Mouse (Mus musculus) lung, postnatal 0 days (tissue): ENCODE data around the gene Itln1. TPM values are rescaled to one million over a fixed set of nuclear protein-coding genes. Genes with fewer than 3 reads are reported as not detected.

Experiments
- ATAC-seq: fragments of 200-750 bp; cut with Nextera tagmentation; 2 replicates; pipeline ENCODE4 v1.8.0; 2017; ENCODE audit warnings: moderate library complexity
- DNase-seq: peaks from one replicate; pipeline ENCODE4 v3.0.0-alpha.2; 2016; ENCODE audit warnings: low spot score
- H3K27ac ChIP-seq: fragments of 300-500 bp; sonication (generic); 2 replicates; pipeline ENCODE4 v1.5.1; 2014; ENCODE audit warnings: antibody characterized with exemption, mild to moderate bottlenecking, low read length, mixed read lengths
- H3K27me3 ChIP-seq: fragments of 300-500 bp; sonication (generic); replicated peaks from 2 replicates; pipeline ENCODE4 v1.6.1; 2014; ENCODE audit warnings: low read length, mixed read lengths; ENCODE audit not compliant: insufficient read depth
- H3K36me3 ChIP-seq: fragments of 300-500 bp; sonication (generic); 2 replicates; pipeline ENCODE4 v1.6.1; 2014; ENCODE audit warnings: low read length, mixed read lengths; ENCODE audit not compliant: insufficient read depth
- H3K4me1 ChIP-seq: fragments of 300-500 bp; sonication (generic); 2 replicates; pipeline ENCODE4 v1.6.1; 2014; ENCODE audit warnings: antibody characterized with exemption, low read depth, low read length, mixed read lengths; ENCODE audit not compliant: insufficient read depth
- H3K4me2 ChIP-seq: fragments of 300-500 bp; sonication (generic); replicated peaks from 2 replicates; pipeline ENCODE4 v1.6.1; 2014; ENCODE audit warnings: low read depth, mild to moderate bottlenecking, low read length, moderate library complexity, mixed read lengths
- H3K4me3 ChIP-seq: fragments of 300-500 bp; sonication (generic); 2 replicates; pipeline ENCODE4 v1.5.1; 2014; ENCODE audit warnings: low read depth, low read length
- H3K9ac ChIP-seq: fragments of 300-500 bp; sonication (generic); replicated peaks from 2 replicates; pipeline ENCODE4 v1.6.1; 2014; ENCODE audit warnings: low read depth, mild to moderate bottlenecking
- H3K9me3 ChIP-seq: fragments of 300-500 bp; sonication (generic); 2 replicates; pipeline ENCODE4 v1.6.1; 2016; ENCODE audit warnings: low read length, mixed read lengths
- CTCF ChIP-seq: IDR thresholded peaks from 2 replicates; pipeline ENCODE4 v1.5.1; 2016; ENCODE audit warnings: antibody characterized with exemption, mild to moderate bottlenecking
- EP300 ChIP-seq: IDR thresholded peaks from 2 replicates; pipeline ENCODE4 v1.6.1; 2016; ENCODE audit warnings: antibody characterized with exemption, mild to moderate bottlenecking, control low read depth
- WGBS: fragments of 180-500 bp; shearing (Covaris S2); extraction: QIAGEN DNeasy Blood & Tissue Kit; methylation state at CpG from one replicate; pipeline ENCODE4 v1.1.7; 2014; 5-methylcytosine and 5-hydroxymethylcytosine counted together
- polyA plus RNA-seq: library from polyadenylated mRNA; unstranded; fragments of >200 nt; fragmentation: Nextera tagmentation; extraction: Ambion mirVana; gene quantifications from 2 replicates; pipeline ENCODE4 v1.2.1, GENCODE M21; 2015

The Itln1 gene
- polyA plus RNA-seq, 1 experiment from 2014 or later = not detected

GRCm38 (mm10) chr1:171503592-171504291, 31.4 kb downstream of the Itln1 start:
- Histone ChIP-seq H3K4me3 (peak overlapping the region; percentile 57), H3K9me3 (no peaks in the 10 kb centered on the region), H3K27me3 (no peaks in the 10 kb centered on the region), H3K36me3 (no peaks in the 10 kb centered on the region), H3K4me1 (no peaks in the 10 kb centered on the region), H3K27ac (peak overlapping the region; percentile 94), H3K4me2 (peak overlapping the region; percentile 81), H3K9ac (peak overlapping the region; percentile 86)
- peak; percentile 65 for DNase-seq
- TF ChIP-seq CTCF (no peak; the same call in 1 of the 2 replicates), EP300 (no peak)
- peak; percentile 65 for ATAC-seq
- under 1% methylated on average over 53 of the region's 53 CpGs for WGBS

DNA sequence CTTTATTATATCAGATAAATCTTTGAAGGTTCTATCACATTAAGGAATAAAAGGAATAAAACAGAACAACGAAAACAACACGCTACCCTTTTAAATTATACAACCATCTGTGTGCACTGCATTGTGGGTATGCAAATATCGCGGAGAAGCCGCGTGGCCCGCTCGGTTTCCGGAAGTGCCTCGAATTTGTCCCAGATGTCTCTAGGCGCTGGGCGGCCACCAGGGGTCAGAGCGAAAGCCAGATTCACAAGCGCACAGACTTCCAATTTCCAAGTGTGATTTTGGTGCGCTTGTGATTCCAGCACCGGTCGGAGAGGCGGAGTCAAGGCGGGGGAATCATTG, 31.9 kb downstream of the Itln1 start, which contains the start of gene Alyref2:
Gene Alyref2, plus strand, starts transcription at position 229 of the 342 bp plus-strand sequence.
- Histone ChIP-seq H3K27me3 (no peaks in the 10 kb centered on the region), H3K36me3 (no peaks in the 10 kb centered on the region), H3K9ac (peak within 1 kb of the TSS; percentile 86), H3K27ac (peak within 1 kb of the TSS; percentile 94), H3K4me3 (peak within 1 kb of the TSS; percentile 57), H3K9me3 (no peaks in the 10 kb centered on the region), H3K4me2 (peak within 1 kb of the TSS; percentile 81), H3K4me1 (no peaks in the 10 kb centered on the region)
- ATAC-seq = peak; percentile 91
- peak; percentile 98 for DNase-seq
- WGBS = 2% methylated on average over 19 of the region's 19 CpGs
- TF ChIP-seq CTCF = peak; percentile 89
- peak; percentile 68; the same call in 1 of the 2 replicates for TF ChIP-seq EP300

- Histone ChIP-seq H3K27ac (peak overlapping the region; percentile 94), H3K27me3 (no peaks in the 10 kb centered on the region), H3K4me2 (peak overlapping the region; percentile 81), H3K9me3 (no peaks in the 10 kb centered on the region), H3K9ac (peak overlapping the region; percentile 37; the same call in 1 of the 2 replicates), H3K4me1 (no peaks in the 10 kb centered on the region), H3K4me3 (0 out of 2 replicates have a peak overlapping the region, but pooled peaks have one; percentile 57), H3K36me3 (no peaks in the 10 kb centered on the region)
- peak; percentile 80 for ATAC-seq
- TF ChIP-seq CTCF (peak; percentile 72), EP300 (no peak)
- DNase-seq = peak; percentile 87
- under 1% methylated on average over 14 of the region's 14 CpGs for WGBS
Measured at GRCm38 (mm10) chr1:171502388-171503249, 32.5 kb downstream of the Itln1 start.

DNA sequence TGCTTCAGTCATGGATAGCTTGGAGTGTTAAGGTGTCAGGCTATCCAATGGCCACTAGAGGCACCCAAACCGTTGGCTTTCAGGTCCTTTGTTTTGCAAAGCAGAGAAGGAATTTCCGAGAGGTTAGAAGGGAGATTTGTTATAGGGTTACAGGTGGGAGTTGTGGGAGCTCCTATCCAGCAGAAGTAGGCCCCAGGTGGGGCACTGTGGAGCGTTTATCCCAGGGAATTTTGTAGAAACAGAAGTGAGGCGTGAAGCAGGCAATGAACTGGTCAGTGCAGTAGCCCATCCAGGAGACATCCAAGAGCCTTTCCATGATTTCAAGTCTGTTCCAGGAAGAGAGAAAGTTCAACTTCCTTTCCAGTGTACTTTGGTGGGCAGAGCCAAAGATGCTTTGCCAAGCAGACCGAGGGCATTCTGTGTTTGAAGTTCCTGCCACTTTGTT, 33.4 kb downstream of the Itln1 start:
- Histone ChIP-seq H3K4me1 (no peaks in the 10 kb centered on the region), H3K36me3 (no peaks in the 10 kb centered on the region), H3K9me3 (no peaks in the 10 kb centered on the region), H3K4me2 (peak overlapping the region; percentile 30; the same call in 1 of the 2 replicates), H3K27ac (peak overlapping the region; percentile 69), H3K4me3 (no peak overlapping the region), H3K27me3 (no peaks in the 10 kb centered on the region), H3K9ac (no peak overlapping the region)
- peak; percentile 82 for TF ChIP-seq CTCF
- no peak for TF ChIP-seq EP300
- DNase-seq (peak; percentile 75), ATAC-seq (no peak)
- 5% methylated on average over 5 of the region's 5 CpGs for WGBS

DNA sequence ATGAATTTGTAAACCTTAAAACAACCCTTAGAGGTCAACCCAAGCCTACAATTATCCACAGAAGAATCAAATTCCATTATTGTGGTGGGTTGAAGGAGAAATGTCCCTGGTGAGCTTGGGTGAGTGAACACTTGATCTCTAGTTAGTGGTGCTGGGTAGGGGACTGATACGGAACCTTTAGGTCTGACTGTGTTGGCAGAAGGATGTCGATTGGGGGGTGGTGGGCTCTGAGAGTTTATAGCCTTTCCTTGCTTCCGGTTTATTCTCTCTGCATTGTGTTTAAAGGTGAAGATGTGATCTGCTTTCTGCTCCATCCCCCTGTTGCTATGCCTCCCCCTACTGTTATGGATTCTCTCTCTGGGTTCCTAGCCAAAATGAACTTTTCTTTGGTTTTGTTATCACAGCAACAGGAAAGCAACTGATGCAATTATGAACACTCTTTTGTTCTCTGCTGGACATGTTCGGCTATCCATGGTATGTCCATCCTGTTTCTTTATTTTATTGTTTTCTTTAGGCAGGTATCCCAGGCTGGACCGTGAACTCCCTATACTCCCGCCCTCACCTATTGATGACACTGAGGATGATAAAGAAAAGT, 34.0 kb downstream of the Itln1 start:
- no peaks in the 10 kb centered on the region for H3K36me3 ChIP-seq
- DNase-seq (no peak), ATAC-seq (no peak)
- no peak overlapping the region for H3K9ac ChIP-seq
- H3K4me2 ChIP-seq = no peak overlapping the region
- TF ChIP-seq EP300 = no peak
- no peak for TF ChIP-seq CTCF
- 58% methylated on average over 6 of the region's 6 CpGs for WGBS
- H3K27me3 ChIP-seq = no peaks in the 10 kb centered on the region
- H3K27ac ChIP-seq = no peak overlapping the region
- no peaks in the 10 kb centered on the region for H3K4me1 ChIP-seq
- H3K9me3 ChIP-seq = no peaks in the 10 kb centered on the region
- no peak overlapping the region for H3K4me3 ChIP-seq

DNA sequence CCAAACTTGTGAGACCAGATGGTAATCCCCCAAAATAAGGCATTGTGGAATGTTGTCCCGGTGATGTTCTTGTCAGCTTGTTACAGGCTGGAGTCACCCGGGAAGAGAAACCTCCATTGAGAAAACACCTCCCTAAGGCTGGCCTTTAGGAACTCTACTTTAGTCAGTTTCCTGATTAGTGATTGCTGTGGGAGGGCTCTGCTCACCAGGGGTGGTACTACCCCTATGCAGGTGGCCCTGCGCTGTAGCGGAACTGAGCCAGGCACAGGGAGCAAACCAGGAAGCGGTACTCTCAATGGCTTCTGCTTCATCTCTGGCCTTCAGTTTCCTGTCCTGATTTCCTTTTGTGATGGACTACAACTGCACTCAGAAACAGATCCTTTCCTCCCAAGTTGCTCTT, 35.2 kb downstream of the Itln1 start:
- H3K36me3 ChIP-seq = no peaks in the 10 kb centered on the region
- no peak overlapping the region for H3K4me2 ChIP-seq
- H3K27me3 ChIP-seq = no peaks in the 10 kb centered on the region
- H3K27ac ChIP-seq = no peak overlapping the region
- DNase-seq (no peak), ATAC-seq (no peak)
- H3K9me3 ChIP-seq = no peaks in the 10 kb centered on the region
- H3K4me1 ChIP-seq = no peaks in the 10 kb centered on the region
- WGBS = 70% methylated on average over 5 of the region's 5 CpGs
- no peak for TF ChIP-seq EP300
- TF ChIP-seq CTCF = no peak
- H3K9ac ChIP-seq = no peak overlapping the region
- H3K4me3 ChIP-seq = no peak overlapping the region
